Comparison of ENCODE assay signal across 31 mouse cellular contexts in genomic region chr2:156980059-156980458, GRCm38 (mm10). TPM values are rescaled to one million over a fixed set of nuclear protein-coding genes. Genes with fewer than 3 reads are reported as not detected.
A peak's percentile ranks its signal among the peaks of the same experiment; 100 is the strongest.
DNase-seq lines count a peak whose midpoint lies in the region; ATAC-seq and TF ChIP-seq lines count a peak whose summit lies in the region.
"Had no signal": no experiment of that assay in that cellular context is flagged by ENCODE, and none has a peak within 500 bp of the region (broad histone marks: within the 10 kb centered on the region; RNA-seq: fewer than 3 reads in every experiment).

No protein-coding gene starts in this region.

- WGBS in limb, embryonic 13.5 days = 85% methylated on average over 2 of the region's 2 CpGs
- 90% methylated on average over 2 of the region's 2 CpGs for WGBS in limb, embryonic 10.5 days
- 60% methylated on average over 2 of the region's 2 CpGs for WGBS in embryonic facial prominence, embryonic 14.5 days
- WGBS in kidney, embryonic 16.5 days = 74% methylated on average over 2 of the region's 2 CpGs

- H3K27ac ChIP-seq in gastrocnemius, adult 2 months = peak overlapping the region; percentile 44; the same call in 1 of the 2 replicates
- H3K27ac ChIP-seq in limb, embryonic 13.5 days = 0 out of 2 replicates have a peak overlapping the region, but pooled peaks have one; percentile 28
- H3K27ac ChIP-seq in limb, embryonic 10.5 days = no peak overlapping the region
- 0 out of 2 replicates have a peak overlapping the region, but pooled peaks have one; percentile 21 for H3K27ac ChIP-seq in embryonic facial prominence, embryonic 14.5 days (replicated peaks; ENCODE audit: low read depth, low read length)
- no peak overlapping the region for H3K27ac ChIP-seq in kidney, embryonic 16.5 days (ENCODE audit: low read length)
- H3K27ac ChIP-seq: forebrain, embryonic 10.5 days; forebrain, embryonic 15.5 days; heart, embryonic 10.5 days; hindbrain, embryonic 10.5 days; intestine, embryonic 15.5 days; left cerebral cortex, adult 2 months; liver, embryonic 15.5 days; lung, embryonic 15.5 days; midbrain, embryonic 10.5 days; midbrain, embryonic 15.5 days; stomach, embryonic 15.5 days had no signal

- H3K9me3 ChIP-seq in limb, embryonic 13.5 days = no peaks in the 10 kb centered on the region
- no peaks in the 10 kb centered on the region for H3K9me3 ChIP-seq in limb, embryonic 10.5 days (replicated peaks)
- no peaks in the 10 kb centered on the region for H3K9me3 ChIP-seq in embryonic facial prominence, embryonic 14.5 days (ENCODE audit: control insufficient read depth, low read length)
- H3K9me3 ChIP-seq in kidney, embryonic 16.5 days (ENCODE audit: low read length) = no peaks in the 10 kb centered on the region
- H3K9me3 ChIP-seq: forebrain, embryonic 10.5 days; forebrain, embryonic 15.5 days; heart, embryonic 10.5 days; hindbrain, embryonic 10.5 days; intestine, embryonic 15.5 days; liver, embryonic 15.5 days; lung, embryonic 15.5 days; midbrain, embryonic 10.5 days; midbrain, embryonic 15.5 days; stomach, embryonic 15.5 days had no signal

- H3K4me1 ChIP-seq in limb, embryonic 13.5 days = no peaks in the 10 kb centered on the region; the same call in 1 of the 2 replicates
- H3K4me1 ChIP-seq in limb, embryonic 10.5 days = no peaks in the 10 kb centered on the region
- no peaks in the 10 kb centered on the region for H3K4me1 ChIP-seq in embryonic facial prominence, embryonic 14.5 days (ENCODE audit: control insufficient read depth, insufficient read depth, low read length)
- peaks cover 13% of the 10 kb centered on the region; the same call in 1 of the 2 replicates for H3K4me1 ChIP-seq in kidney, embryonic 16.5 days (ENCODE audit: insufficient read depth, low read length)
- H3K4me1 ChIP-seq: stomach, embryonic 15.5 days had no signal

- H3K9ac ChIP-seq in limb, embryonic 13.5 days = no peak overlapping the region
- no peak overlapping the region for H3K9ac ChIP-seq in embryonic facial prominence, embryonic 14.5 days (ENCODE audit: low read depth, low read length)
- H3K9ac ChIP-seq in kidney, embryonic 16.5 days (replicated peaks; ENCODE audit: low read length) = no peak overlapping the region
- H3K9ac ChIP-seq: forebrain, embryonic 15.5 days; intestine, embryonic 15.5 days; liver, embryonic 15.5 days; lung, embryonic 15.5 days; midbrain, embryonic 15.5 days; stomach, embryonic 15.5 days had no signal

- H3K4me2 ChIP-seq in limb, embryonic 13.5 days (replicated peaks) = no peak overlapping the region
- no peak overlapping the region for H3K4me2 ChIP-seq in embryonic facial prominence, embryonic 14.5 days (ENCODE audit: low read depth, low read length)
- H3K4me2 ChIP-seq in kidney, embryonic 16.5 days (replicated peaks; ENCODE audit: low read depth, low read length) = no peak overlapping the region
- H3K4me2 ChIP-seq: forebrain, embryonic 15.5 days; intestine, embryonic 15.5 days; liver, embryonic 15.5 days; lung, embryonic 15.5 days; midbrain, embryonic 15.5 days; stomach, embryonic 15.5 days had no signal

- DNase-seq in gastrocnemius, adult 2 months = no peak
- DNase-seq in gastrocnemius, postnatal 14 days = no peak
- no peak for DNase-seq in limb, embryonic 10.5 days (ENCODE audit: low spot score)
- DNase-seq in embryonic facial prominence, embryonic 14.5 days (ENCODE audit: low spot score) = peak; percentile 31
- no peak for DNase-seq in kidney, adult 8-10 months
- DNase-seq in layer of hippocampus, postnatal 36 days = no peak
- DNase-seq: adrenal gland, postnatal 25 days; cerebellum, adult 11-12 months; cerebellum, postnatal 10 days; heart, postnatal 10 days; kidney, adult 2 months; kidney, postnatal 10 days; layer of hippocampus, adult 9-11 months; liver; right cerebral cortex, postnatal 25 days; thymus, postnatal 14 days had no signal

- no peak for ATAC-seq in limb, embryonic 13.5 days (ENCODE audit: low FRiP score, low read depth)
- no peak for ATAC-seq in embryonic facial prominence, embryonic 14.5 days (ENCODE audit: low read depth)
- ATAC-seq in kidney, embryonic 16.5 days (ENCODE audit: low FRiP score, low TSS enrichment) = no peak
- ATAC-seq: forebrain, embryonic 15.5 days; hindbrain, embryonic 16.5 days; intestine, embryonic 15.5 days; midbrain, embryonic 15.5 days had no signal

- H3K36me3 ChIP-seq in limb, embryonic 13.5 days = no peaks in the 10 kb centered on the region
- H3K36me3 ChIP-seq in limb, embryonic 10.5 days = no peaks in the 10 kb centered on the region
- no peaks in the 10 kb centered on the region for H3K36me3 ChIP-seq in embryonic facial prominence, embryonic 14.5 days (ENCODE audit: control insufficient read depth, insufficient read depth, low read length)
- no peaks in the 10 kb centered on the region for H3K36me3 ChIP-seq in kidney, embryonic 16.5 days (ENCODE audit: insufficient read depth, low read length)
- H3K36me3 ChIP-seq: forebrain, embryonic 15.5 days; hindbrain, embryonic 10.5 days; intestine, embryonic 15.5 days; lung, embryonic 15.5 days; midbrain, embryonic 10.5 days; midbrain, embryonic 15.5 days; stomach, embryonic 15.5 days had no signal

- no peak for TF ChIP-seq CTCF in gastrocnemius, adult 2 months (IDR thresholded peaks at IDR 0.05)

- H3K27me3 ChIP-seq in limb, embryonic 13.5 days = no peaks in the 10 kb centered on the region
- H3K27me3 ChIP-seq in limb, embryonic 10.5 days (ENCODE audit: low read depth, poor library complexity, severe bottlenecking) = no peaks in the 10 kb centered on the region
- H3K27me3 ChIP-seq in embryonic facial prominence, embryonic 14.5 days (replicated peaks; ENCODE audit: control insufficient read depth, insufficient read depth, low read length) = no peaks in the 10 kb centered on the region
- H3K27me3 ChIP-seq in kidney, embryonic 16.5 days (ENCODE audit: insufficient read depth, low read length) = no peaks in the 10 kb centered on the region
- H3K27me3 ChIP-seq: CH12.LX; forebrain, embryonic 15.5 days; intestine, embryonic 15.5 days; liver, embryonic 15.5 days; lung, embryonic 15.5 days; midbrain, embryonic 15.5 days; stomach, embryonic 15.5 days had no signal

- intact Hi-C loops in gastrocnemius, adult 2 months (cut with DNase I) = no loop called here
- intact Hi-C loops in gastrocnemius, postnatal 14 days (cut with DNase I; ENCODE audit: low total_unique reads) = no loop called here

- no peak overlapping the region for H3K4me3 ChIP-seq in gastrocnemius, adult 2 months
- no peak overlapping the region for H3K4me3 ChIP-seq in limb, embryonic 13.5 days
- no peak overlapping the region for H3K4me3 ChIP-seq in limb, embryonic 10.5 days
- no peak overlapping the region for H3K4me3 ChIP-seq in embryonic facial prominence, embryonic 14.5 days (ENCODE audit: low read depth, low read length)
- H3K4me3 ChIP-seq in kidney, embryonic 16.5 days (ENCODE audit: low read length) = no peak overlapping the region
- H3K4me3 ChIP-seq: forebrain, embryonic 10.5 days; forebrain, embryonic 15.5 days; heart, embryonic 10.5 days; hindbrain, embryonic 10.5 days; intestine, embryonic 15.5 days; left cerebral cortex, adult 2 months; liver, embryonic 15.5 days; lung, embryonic 15.5 days; midbrain, embryonic 10.5 days; midbrain, embryonic 15.5 days; stomach, embryonic 15.5 days had no signal

RNA-seq across cellular contexts. Expression of gene Ndrg3, which starts 11.8 kb away (rescaled TPM):
- total RNA-seq in gastrocnemius, adult 2 months (2021) = 10 to 100 TPM; 31.9 to 33.4 TPM
- total RNA-seq in gastrocnemius, postnatal 14 days (2021) = 10 to 100 TPM; 23.3 to 25.2 TPM
- polyA plus RNA-seq in limb, embryonic 13.5 days (2015; fragmentation: Nextera tagmentation; extraction: Ambion mirVana) = 44.7 and 48.6 TPM in 2 replicates
- polyA plus RNA-seq in limb, embryonic 10.5 days (2016; fragmentation: Nextera tagmentation; extraction: Ambion mirVana) = 37.5 and 40.4 TPM in 2 replicates
- 43.3 and 49.6 TPM in 2 replicates for polyA plus RNA-seq in embryonic facial prominence, embryonic 14.5 days (2014; fragmentation: Nextera tagmentation; extraction: Ambion mirVana)
- 57.7 and 57.9 TPM in 2 replicates for polyA plus RNA-seq in kidney, embryonic 16.5 days (2015; fragmentation: Nextera tagmentation; extraction: Ambion mirVana)
- 100 to 1,000 TPM; 415 to 419 TPM for total RNA-seq in layer of hippocampus, postnatal 36 days (2021)

RNA-seq across cellular contexts. Expression of gene Dsn1, which starts 26.9 kb away (rescaled TPM):
- total RNA-seq in gastrocnemius, adult 2 months (2021) = 1 to 10 TPM; 1.2 to 1.6 TPM
- total RNA-seq in gastrocnemius, postnatal 14 days (2021) = 1 to 10 TPM; 2.7 to 3.5 TPM
- 42.3 TPM in 2 replicates for polyA plus RNA-seq in limb, embryonic 13.5 days (2015; fragmentation: Nextera tagmentation; extraction: Ambion mirVana)
- polyA plus RNA-seq in limb, embryonic 10.5 days (2016; fragmentation: Nextera tagmentation; extraction: Ambion mirVana) = 51.3 and 61.5 TPM in 2 replicates
- polyA plus RNA-seq in embryonic facial prominence, embryonic 14.5 days (2014; fragmentation: Nextera tagmentation; extraction: Ambion mirVana) = 25.8 and 32.7 TPM in 2 replicates
- polyA plus RNA-seq in kidney, embryonic 16.5 days (2015; fragmentation: Nextera tagmentation; extraction: Ambion mirVana) = 37.9 and 40.2 TPM in 2 replicates
- 1 to 10 TPM; 3.3 to 5.5 TPM for total RNA-seq in layer of hippocampus, postnatal 36 days (2021)

Comparison
In these comparisons a context has a peak if more than half of its experiments do, and no peak if none do; other contexts are left out.
1. H3K27ac ChIP-seq: peak in gastrocnemius, adult 2 months (single experiment), limb, embryonic 13.5 days (single experiment) and embryonic facial prominence, embryonic 14.5 days (single experiment); none in limb, embryonic 10.5 days (single experiment) and kidney, embryonic 16.5 days (single experiment).